Mouse (Mus musculus): ENCODE data around the gene Olfr1375. TPM values are rescaled to one million over a fixed set of nuclear protein-coding genes. Genes with fewer than 3 reads are reported as not detected.
"Not testable (repeated sequence)": the region's sequence is repeated elsewhere in the genome, so short reads cannot be mapped to it uniquely, and the experiment has no call there.

The Olfr1375 gene
- not detected in 2 replicates for polyA plus RNA-seq (2015; fragmentation: Nextera tagmentation; extraction: Ambion mirVana)

- not testable (repeated sequence) for H3K9me3 ChIP-seq (replicated peaks); H3K4me3 ChIP-seq; H3K27me3 ChIP-seq; H3K4me1 ChIP-seq (replicated peaks); H3K9ac ChIP-seq; H3K4me2 ChIP-seq; ATAC-seq (replicated peaks; ENCODE audit: insufficient number of reproducible peaks, insufficient read depth, low FRiP score, low read depth); H3K27ac ChIP-seq; H3K36me3 ChIP-seq
- WGBS, result 64% methylated on average over 3 of the region's 3 CpGs
Measured at GRCm38 (mm10) chr11:51047809-51048208, at the start of gene Olfr1375. Gene Olfr1375, plus strand, starts transcription at chr11:51048109.

- Histone ChIP-seq H3K4me2 (no peak within 1 kb of the TSS), H3K36me3 (no peaks in the 10 kb centered on the region), H3K4me1 (replicated peaks) (no peaks in the 10 kb centered on the region), H3K27ac (no peak within 1 kb of the TSS), H3K9me3 (replicated peaks) (no peaks in the 10 kb centered on the region), H3K4me3 (no peak within 1 kb of the TSS), H3K27me3 (0 out of 2 replicates have a peak, but pooled peaks cover 2% of the 10 kb centered on the region), H3K9ac (no peak within 1 kb of the TSS)
- ATAC-seq (replicated peaks; ENCODE audit: insufficient number of reproducible peaks, insufficient read depth, low FRiP score, low read depth), result no peak
- 72% methylated on average over 5 of the region's 5 CpGs for WGBS
Measured at GRCm38 (mm10) chr11:51003296-51003695, 44.6 kb upstream of the Olfr1375 start, which contains the start of gene Olfr51. Gene Olfr51, plus strand, starts transcription at chr11:51003596.

GRCm38 (mm10) chr11:51011821-51012220 is 36.1 kb upstream of the Olfr1375 start:
- no peak overlapping the region for H3K9ac ChIP-seq
- no peak for ATAC-seq (replicated peaks; ENCODE audit: insufficient number of reproducible peaks, insufficient read depth, low FRiP score, low read depth)

GRCm38 (mm10) chr11:51013936-51014335 is 34.0 kb upstream of the Olfr1375 start, which contains the start of gene Olfr54:
Gene Olfr54, plus strand, starts transcription at chr11:51014236.
- H3K27ac ChIP-seq, result no peak within 1 kb of the TSS
- no peak for ATAC-seq (replicated peaks; ENCODE audit: insufficient number of reproducible peaks, insufficient read depth, low FRiP score, low read depth)
- no peak within 1 kb of the TSS for H3K4me2 ChIP-seq
- no peak within 1 kb of the TSS for H3K4me3 ChIP-seq
- H3K4me1 ChIP-seq (replicated peaks), result no peaks in the 10 kb centered on the region
- WGBS, result 57% methylated on average over 1 of the region's 1 CpGs
- no peaks in the 10 kb centered on the region for H3K27me3 ChIP-seq
- no peaks in the 10 kb centered on the region for H3K36me3 ChIP-seq
- no peaks in the 10 kb centered on the region for H3K9me3 ChIP-seq (replicated peaks)
- no peak within 1 kb of the TSS for H3K9ac ChIP-seq

More at GRCm38 (mm10) chr11:51011821-51012220, 36.1 kb upstream of the Olfr1375 start:
- no peaks in the 10 kb centered on the region for H3K4me1 ChIP-seq (replicated peaks)
- no peak overlapping the region for H3K4me2 ChIP-seq
- H3K4me3 ChIP-seq, result no peak overlapping the region
- no peaks in the 10 kb centered on the region for H3K27me3 ChIP-seq
- 39% methylated on average over 5 of the region's 5 CpGs for WGBS
- no peak overlapping the region for H3K27ac ChIP-seq
- H3K36me3 ChIP-seq, result no peaks in the 10 kb centered on the region
- no peaks in the 10 kb centered on the region for H3K9me3 ChIP-seq (replicated peaks)

DNA sequence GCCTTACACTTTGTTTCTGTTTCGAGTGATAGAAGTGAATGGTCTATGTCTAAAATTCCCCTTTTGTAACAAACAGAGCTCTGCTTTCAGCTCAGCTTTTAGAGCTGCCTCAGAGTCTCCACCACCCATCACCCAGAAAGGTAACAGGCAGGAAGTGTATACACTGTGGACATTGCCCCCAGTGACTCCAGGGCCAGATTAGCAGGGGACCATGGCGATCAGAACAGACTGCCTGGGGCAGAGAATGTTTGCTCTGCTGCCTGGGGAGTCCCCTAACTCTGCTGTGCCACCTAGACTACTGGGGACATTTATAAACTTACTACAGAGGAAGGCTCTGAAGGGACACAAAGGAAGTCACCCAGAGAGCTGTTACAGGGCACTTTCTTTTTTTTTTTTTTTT is 31.6 kb upstream of the Olfr1375 start:
- H3K27me3 ChIP-seq, result no peaks in the 10 kb centered on the region
- no peaks in the 10 kb centered on the region for H3K4me1 ChIP-seq (replicated peaks)
- H3K4me3 ChIP-seq, result no peak overlapping the region
- no peaks in the 10 kb centered on the region for H3K9me3 ChIP-seq (replicated peaks)
- H3K9ac ChIP-seq, result no peak overlapping the region
- H3K36me3 ChIP-seq, result no peaks in the 10 kb centered on the region
- no peak overlapping the region for H3K4me2 ChIP-seq
- 46% methylated on average over 2 of the region's 2 CpGs for WGBS
- no peak overlapping the region for H3K27ac ChIP-seq
- no peak for ATAC-seq (replicated peaks; ENCODE audit: insufficient number of reproducible peaks, insufficient read depth, low FRiP score, low read depth)

DNA sequence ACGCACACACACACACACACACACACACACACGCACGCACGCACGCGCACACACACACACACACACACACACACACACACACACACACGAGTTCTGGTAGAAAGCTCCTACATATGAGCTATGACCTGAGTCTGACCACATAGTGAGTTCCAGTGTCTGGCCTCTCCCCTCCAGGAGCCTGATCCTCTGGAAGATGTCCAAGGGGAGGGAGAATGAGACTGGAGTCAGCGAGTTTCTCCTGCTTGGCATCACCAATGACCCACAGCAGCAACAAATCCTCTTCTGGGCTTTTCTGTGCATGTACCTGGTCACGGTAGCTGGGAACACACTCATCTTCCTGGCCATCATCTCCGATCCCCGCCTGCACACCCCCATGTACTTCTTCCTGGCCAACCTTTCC is 21.1 kb upstream of the Olfr1375 start:
- not testable (repeated sequence) for H3K36me3 ChIP-seq; H3K27ac ChIP-seq; H3K9ac ChIP-seq; H3K27me3 ChIP-seq; H3K9me3 ChIP-seq (replicated peaks); ATAC-seq (replicated peaks; ENCODE audit: insufficient number of reproducible peaks, insufficient read depth, low FRiP score, low read depth); H3K4me2 ChIP-seq; H3K4me1 ChIP-seq (replicated peaks); H3K4me3 ChIP-seq
- WGBS, result 79% methylated on average over 11 of the region's 11 CpGs

GRCm38 (mm10) chr11:51029381-51029780 is 18.5 kb upstream of the Olfr1375 start:
- H3K27ac ChIP-seq; H3K9ac ChIP-seq; H3K4me3 ChIP-seq; ATAC-seq (replicated peaks; ENCODE audit: insufficient number of reproducible peaks, insufficient read depth, low FRiP score, low read depth); H3K36me3 ChIP-seq; H3K9me3 ChIP-seq (replicated peaks); H3K4me1 ChIP-seq (replicated peaks); H3K27me3 ChIP-seq; H3K4me2 ChIP-seq: not testable (repeated sequence)
- WGBS, result 77% methylated on average over 8 of the region's 8 CpGs

GRCm38 (mm10) chr11:51030225-51030624 is 17.7 kb upstream of the Olfr1375 start:
- no peaks in the 10 kb centered on the region for H3K36me3 ChIP-seq
- no peak overlapping the region for H3K4me2 ChIP-seq
- no peaks in the 10 kb centered on the region for H3K4me1 ChIP-seq (replicated peaks)
- ATAC-seq (replicated peaks; ENCODE audit: insufficient number of reproducible peaks, insufficient read depth, low FRiP score, low read depth), result no peak
- no peak overlapping the region for H3K4me3 ChIP-seq
- no peaks in the 10 kb centered on the region for H3K9me3 ChIP-seq (replicated peaks)
- no peaks in the 10 kb centered on the region for H3K27me3 ChIP-seq
- H3K27ac ChIP-seq, result no peak overlapping the region
- H3K9ac ChIP-seq, result no peak overlapping the region
- 73% methylated on average over 2 of the region's 2 CpGs for WGBS

DNA sequence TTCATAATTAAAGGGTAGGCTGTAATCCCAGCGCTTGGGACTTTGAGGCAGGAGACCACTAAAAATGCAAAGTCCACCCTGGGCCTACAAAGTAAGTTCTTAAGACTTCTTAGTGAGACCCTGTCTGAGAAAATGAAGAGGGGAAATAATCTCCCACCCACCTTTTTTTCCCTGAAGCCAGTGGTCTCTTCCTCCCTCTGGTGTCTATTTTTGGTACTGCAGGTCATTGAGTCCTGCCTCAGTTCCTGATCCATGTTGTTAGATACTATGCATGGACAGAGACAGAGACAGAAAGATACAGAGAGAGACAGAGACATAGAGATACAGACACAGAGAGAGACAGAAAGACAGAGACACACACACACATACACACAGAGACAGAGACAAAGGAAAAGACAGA is 15.1 kb upstream of the Olfr1375 start:
- no peaks in the 10 kb centered on the region for H3K27me3 ChIP-seq
- no peak overlapping the region for H3K4me3 ChIP-seq
- no peaks in the 10 kb centered on the region for H3K9me3 ChIP-seq (replicated peaks)
- no peaks in the 10 kb centered on the region for H3K36me3 ChIP-seq
- ATAC-seq (replicated peaks; ENCODE audit: insufficient number of reproducible peaks, insufficient read depth, low FRiP score, low read depth), result no peak
- 23% methylated on average over 1 of the region's 1 CpGs for WGBS
- H3K27ac ChIP-seq, result no peak overlapping the region
- peaks cover 4% of the 10 kb centered on the region; the same call in 1 of the 2 replicates for H3K4me1 ChIP-seq (replicated peaks)
- no peak overlapping the region for H3K4me2 ChIP-seq
- no peak overlapping the region for H3K9ac ChIP-seq

- H3K9me3 ChIP-seq (replicated peaks); H3K27me3 ChIP-seq; H3K4me1 ChIP-seq (replicated peaks); H3K9ac ChIP-seq; H3K27ac ChIP-seq; H3K4me3 ChIP-seq; H3K36me3 ChIP-seq; H3K4me2 ChIP-seq; ATAC-seq (replicated peaks; ENCODE audit: insufficient number of reproducible peaks, insufficient read depth, low FRiP score, low read depth): not testable (repeated sequence)
Measured at GRCm38 (mm10) chr11:51034141-51034540, 13.8 kb upstream of the Olfr1375 start.

GRCm38 (mm10) chr11:51035951-51036350 is 12.0 kb upstream of the Olfr1375 start:
- H3K9me3 ChIP-seq (replicated peaks), result no peaks in the 10 kb centered on the region

GRCm38 (mm10) chr11:51044776-51045175 is 3.1 kb upstream of the Olfr1375 start:
- not testable (repeated sequence) for H3K4me1 ChIP-seq (replicated peaks); H3K27ac ChIP-seq; H3K4me2 ChIP-seq; ATAC-seq (replicated peaks; ENCODE audit: insufficient number of reproducible peaks, insufficient read depth, low FRiP score, low read depth); H3K36me3 ChIP-seq; H3K27me3 ChIP-seq; H3K9me3 ChIP-seq (replicated peaks); H3K9ac ChIP-seq; H3K4me3 ChIP-seq
- 66% methylated on average over 3 of the region's 3 CpGs for WGBS

More at GRCm38 (mm10) chr11:51035951-51036350, 12.0 kb upstream of the Olfr1375 start:
- no peak overlapping the region for H3K9ac ChIP-seq
- no peak for ATAC-seq (replicated peaks; ENCODE audit: insufficient number of reproducible peaks, insufficient read depth, low FRiP score, low read depth)
- H3K36me3 ChIP-seq, result no peaks in the 10 kb centered on the region
- no peak overlapping the region for H3K27ac ChIP-seq
- no peak overlapping the region for H3K4me2 ChIP-seq
- no peaks in the 10 kb centered on the region for H3K27me3 ChIP-seq
- no peak overlapping the region for H3K4me3 ChIP-seq
- peaks cover 4% of the 10 kb centered on the region; the same call in 1 of the 2 replicates for H3K4me1 ChIP-seq (replicated peaks)
- WGBS, result 38% methylated on average over 2 of the region's 2 CpGs

Data from heart, embryonic 15.5 days (tissue).